Mouse (Mus musculus) CH12.LX (cell line): ENCODE measurements at regions not wholly inside any gene's neighbourhood (a gene's known extent, or its start where the extent isn't known, plus 50 kb on each side); places are given as distances from the start of the nearest gene placed in this dataset.

Experiments used
- DNase-seq: peaks from one replicate; pipeline ENCODE4 v3.0.0-alpha.2; 2013; ENCODE audit errors: extremely low read depth
- H3K27ac ChIP-seq: 2 replicates; pipeline ENCODE4 v1.5.1; 2012; ENCODE audit warnings: low read depth, mild to moderate bottlenecking, control low read depth, moderate library complexity; ENCODE audit not compliant: insufficient read depth
- H3K27me3 ChIP-seq: replicated peaks from 2 replicates; pipeline ENCODE3; 2012; ENCODE audit warnings: inconsistent platforms
- H3K36me3 ChIP-seq, 2 experiments: replicated peaks in 1 of 2; 2 replicates each; pipeline versions ENCODE3 to v1.6.1; 2012; ENCODE audit warnings: inconsistent platforms in 1 of 2, low read length in 1 of 2, mild to moderate bottlenecking in 1 of 2, mixed read lengths in 1 of 2, moderate library complexity in 1 of 2; ENCODE audit not compliant: control insufficient read depth in 1 of 2, insufficient read depth in 1 of 2
- H3K4me1 ChIP-seq, 2 experiments: 2 replicates each; pipeline ENCODE4 v1.6.1; 2012; ENCODE audit warnings: inconsistent platforms in 1 of 2, moderate library complexity in 1 of 2; ENCODE audit not compliant: insufficient read depth in 2 of 2, control insufficient read depth in 1 of 2
- H3K4me2 ChIP-seq: 2 replicates; pipeline ENCODE4 v1.6.1; 2012; ENCODE audit warnings: low read depth, mild to moderate bottlenecking, control low read depth; ENCODE audit not compliant: poor library complexity, insufficient read depth, severe bottlenecking
- H3K4me3 ChIP-seq, 3 experiments: fragments of 150-350 bp in 1 of 3; sonication (generic) in 1 of 3; replicated peaks in 1 of 3; 2 replicates each; pipeline versions ENCODE3 to v1.5.1; 2011 to 2012; ENCODE audit warnings: low read depth in 2 of 3, low read length in 2 of 3, mild to moderate bottlenecking in 2 of 3, moderate library complexity in 2 of 3, control low read depth in 1 of 3, improper control_type of control experiment in 1 of 3, inconsistent platforms in 1 of 3, mixed read lengths in 1 of 3; ENCODE audit not compliant: poor library complexity in 1 of 3
- H3K79me2 ChIP-seq: replicated peaks from 2 replicates; pipeline ENCODE4 v1.6.1; 2012; ENCODE audit warnings: mild to moderate bottlenecking, moderate library complexity; ENCODE audit not compliant: control insufficient read depth, poor library complexity, insufficient read depth, severe bottlenecking; ENCODE audit errors: extremely low read depth
- H3K9ac ChIP-seq: 2 replicates; pipeline ENCODE4 v1.6.1; 2012; ENCODE audit warnings: low read depth, mild to moderate bottlenecking, control low read depth, moderate library complexity; ENCODE audit not compliant: insufficient read depth
- H3K9me3 ChIP-seq: replicated peaks from 2 replicates; pipeline ENCODE3; 2012; ENCODE audit warnings: low read length, inconsistent platforms, mixed read lengths
- BHLHE40 ChIP-seq: IDR thresholded peaks from 2 replicates; pipeline ENCODE4 v1.6.1; 2011; ENCODE audit warnings: mild to moderate bottlenecking, low read depth, low read length, improper control_type of control experiment
- CHD1 ChIP-seq: IDR thresholded peaks from 2 replicates; pipeline ENCODE4 v1.6.1; 2012; ENCODE audit warnings: low read depth, low read length, improper control_type of control experiment, inconsistent platforms
- E2F4 ChIP-seq: IDR thresholded peaks from 2 replicates; pipeline ENCODE4 v1.6.1; 2011; ENCODE audit warnings: low read depth, low read length, improper control_type of control experiment; ENCODE audit not compliant: insufficient replicate concordance
- ELF1 ChIP-seq: IDR thresholded peaks from 2 replicates; pipeline ENCODE4 v1.6.1; 2014; ENCODE audit warnings: low read depth, mild to moderate bottlenecking, inconsistent platforms, low read length, improper control_type of control experiment
- EP300 ChIP-seq: IDR thresholded peaks from 2 replicates; pipeline ENCODE4 v1.6.1; 2011; ENCODE audit warnings: low read length, improper control_type of control experiment
- ETS1 ChIP-seq: conservative IDR thresholded peaks from 2 replicates; pipeline ENCODE4 v1.6.1; 2012; ENCODE audit warnings: low read depth, mild to moderate bottlenecking, inconsistent platforms, low read length, improper control_type of control experiment, moderate library complexity
- GABPA ChIP-seq: IDR thresholded peaks from 2 replicates; pipeline ENCODE4 v1.6.1; 2012; ENCODE audit warnings: low read depth, low read length, improper control_type of control experiment, inconsistent platforms; ENCODE audit not compliant: insufficient replicate concordance
- HCFC1 ChIP-seq: IDR thresholded peaks from 2 replicates; pipeline ENCODE4 v1.6.1; 2012; ENCODE audit warnings: low read depth, mild to moderate bottlenecking, inconsistent platforms, low read length, improper control_type of control experiment
- IRF4 ChIP-seq: IDR thresholded peaks from 2 replicates; pipeline ENCODE4 v1.6.1; 2014; ENCODE audit warnings: low read depth, mild to moderate bottlenecking, inconsistent platforms, low read length, improper control_type of control experiment
- JUN ChIP-seq: IDR thresholded peaks from 2 replicates; pipeline ENCODE4 v1.6.1; 2011; ENCODE audit warnings: low read depth, mild to moderate bottlenecking, low read length, improper control_type of control experiment, moderate library complexity; ENCODE audit not compliant: insufficient read depth
- JUND ChIP-seq: conservative IDR thresholded peaks from 2 replicates; pipeline ENCODE4 v1.6.1; 2011; ENCODE audit warnings: low read depth, low read length, improper control_type of control experiment
- KAT2A ChIP-seq: IDR thresholded peaks from 2 replicates; pipeline ENCODE4 v1.6.1; 2012; ENCODE audit warnings: low read length, improper control_type of control experiment, inconsistent platforms; ENCODE audit not compliant: insufficient replicate concordance
- MAX ChIP-seq: IDR thresholded peaks from 2 replicates; pipeline ENCODE4 v1.6.1; 2011; ENCODE audit warnings: low read length, improper control_type of control experiment
- MEF2A ChIP-seq: IDR thresholded peaks from 2 replicates; pipeline ENCODE4 v1.6.1; 2014; ENCODE audit warnings: low read depth, mild to moderate bottlenecking, inconsistent platforms, low read length, improper control_type of control experiment, borderline replicate concordance
- MXI1 ChIP-seq: IDR thresholded peaks from 2 replicates; pipeline ENCODE4 v1.6.1; 2011; ENCODE audit warnings: mild to moderate bottlenecking, low read depth, low read length, improper control_type of control experiment
- MYC ChIP-seq: IDR thresholded peaks from 2 replicates; pipeline ENCODE4 v1.6.1; 2011; ENCODE audit warnings: low read depth, mild to moderate bottlenecking, improper control_type of control experiment, low read length
- NRF1 ChIP-seq: IDR thresholded peaks from 2 replicates; pipeline ENCODE4 v1.6.1; 2014; ENCODE audit warnings: low read depth, mild to moderate bottlenecking, inconsistent platforms, low read length, improper control_type of control experiment, moderate library complexity
- POLR2A ChIP-seq: IDR thresholded peaks from 2 replicates; pipeline ENCODE4 v1.6.1; 2011; ENCODE audit warnings: low read depth, mild to moderate bottlenecking, improper control_type of control experiment, low read length
- POLR2AphosphoS2 ChIP-seq: IDR thresholded peaks from 2 replicates; pipeline ENCODE4 v1.6.1; 2011; ENCODE audit warnings: low read depth, low read length, improper control_type of control experiment
- RAD21 ChIP-seq: IDR thresholded peaks from 2 replicates; pipeline ENCODE4 v1.6.1; 2011; ENCODE audit warnings: low read depth, mild to moderate bottlenecking, low read length, improper control_type of control experiment, moderate library complexity
- SMC3 ChIP-seq: IDR thresholded peaks from 2 replicates; pipeline ENCODE4 v1.6.1; 2011; ENCODE audit warnings: low read depth, low read length, improper control_type of control experiment
- TBP ChIP-seq: conservative IDR thresholded peaks from 2 replicates; pipeline ENCODE4 v1.6.1; 2011; ENCODE audit warnings: low read depth, low read length, improper control_type of control experiment
- TCF12 ChIP-seq: IDR thresholded peaks from 2 replicates; pipeline ENCODE4 v1.6.1; 2014; ENCODE audit warnings: low read depth, mild to moderate bottlenecking, inconsistent platforms, low read length, improper control_type of control experiment
- UBTF ChIP-seq: IDR thresholded peaks from 2 replicates; pipeline ENCODE4 v1.6.1; 2012; ENCODE audit warnings: low read depth, mild to moderate bottlenecking, inconsistent platforms, low read length, improper control_type of control experiment, moderate library complexity
- ZC3H11A ChIP-seq: IDR thresholded peaks from 2 replicates; pipeline ENCODE4 v1.6.1; 2012; ENCODE audit warnings: low read depth, mild to moderate bottlenecking, inconsistent platforms, low read length, improper control_type of control experiment
- dilution Hi-C: fragments of 300-500 bp; cut with MboI; formaldehyde crosslinking; loops from 2 replicates; pipeline ENCODE4 v1.14.3; 2020; ENCODE audit warnings: low sequenced_read_pairs; ENCODE audit not compliant: extremely low pct_unique_long_range_greater_than_20kb, extremely low pct_ligation_motif_present
- in situ Hi-C: fragments of 300-500 bp; cut with MboI; formaldehyde crosslinking; loops from 3 replicates; pipeline ENCODE4 v1.14.3; 2019; ENCODE audit warnings: low sequenced_read_pairs, low pct_ligation_motif_present, low pct_unique_long_range_greater_than_20kb, mixed read lengths

DNA sequence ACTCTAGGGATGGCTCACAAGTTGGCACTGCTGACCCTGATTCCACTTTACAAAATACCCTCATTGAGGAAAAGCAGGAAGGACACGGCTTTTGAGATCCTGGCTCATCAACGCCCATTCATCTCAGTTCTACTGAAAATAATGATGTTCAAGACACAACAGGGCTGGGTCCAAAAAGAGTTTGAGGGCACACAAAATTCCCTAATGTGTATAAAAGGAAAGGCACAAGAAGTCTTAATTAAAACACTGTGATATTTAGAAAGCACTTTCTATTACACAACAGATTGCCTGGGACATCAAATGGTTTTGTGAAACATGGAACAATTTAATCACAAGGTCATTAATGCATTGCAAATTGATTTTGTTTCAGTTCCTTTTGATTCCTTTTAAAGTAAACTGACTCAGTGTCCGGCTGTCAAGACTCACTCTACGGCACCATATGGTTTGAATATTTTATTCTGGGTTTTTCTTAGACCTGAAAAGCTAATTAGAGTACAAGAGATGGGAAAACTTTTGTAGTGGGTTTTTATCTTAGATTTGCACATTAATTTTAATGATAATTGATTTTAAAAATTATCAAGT, 96.2 kb upstream of the Gimd1 start:
- Histone ChIP-seq H3K27ac (no peak overlapping the region; the same call in 1 of the 2 replicates), H3K36me3 (no peaks in the 10 kb centered on the region), H3K79me2 (no peaks in the 10 kb centered on the region), H3K9me3 (no peaks in the 10 kb centered on the region), H3K4me2 (no peak overlapping the region), H3K4me1 (peaks cover 3 to 11% of the 10 kb centered on the region in 2 experiments; a peak in 3 of 4 replicates)
- dilution Hi-C loops, result no loop called here
- TF ChIP-seq IRF4 (peak; percentile 70), CHD1 (no peak), MXI1 (no peak), UBTF (no peak), KAT2A (no peak), MYC (no peak), ZC3H11A (no peak), HCFC1 (no peak), SMC3 (no peak), EP300 (peak; percentile 58; the same call in 1 of the 2 replicates), POLR2A (no peak), BHLHE40 (peak; percentile 47), E2F4 (no peak), NRF1 (no peak), MAX (no peak), GABPA (no peak), MEF2A (peak; percentile 93), JUN (peak; percentile 58), POLR2AphosphoS2 (no peak), RAD21 (no peak), TBP (no peak), ETS1 (peak; percentile 66), ELF1 (0 out of 2 replicates have a peak, but pooled peaks have one; percentile 17), TCF12 (peak; percentile 60; the same call in 1 of the 2 replicates), JUND (peak; percentile 62)
- TF ChIP-seq, all 38 proteins: peak for 9
- H3K9ac ChIP-seq, result no peak overlapping the region
- in situ Hi-C loops, result loop anchor here (10.0 kb wide), 1 partner anchor 51 kb away; no protein-coding TSS in a partner anchor
- DNase-seq, result peak; percentile 12
- H3K4me3 ChIP-seq, result no peak overlapping the region
- no peaks in the 10 kb centered on the region for H3K27me3 ChIP-seq
